Mouse (Mus musculus) heart, embryonic 14.5 days (tissue): ENCODE data around the gene Olr1. TPM values are rescaled to one million over a fixed set of nuclear protein-coding genes. Genes with fewer than 3 reads are reported as not detected.

ENCODE experiments used
- ATAC-seq: fragments of 200-750 bp; cut with Nextera tagmentation; 2 replicates; pipeline ENCODE4 v1.8.0; 2017; ENCODE audit warnings: low read depth, moderate TSS enrichment; ENCODE audit not compliant: insufficient number of reproducible peaks, insufficient read depth, low FRiP score
- H3K27ac ChIP-seq, 2 experiments: fragments of 200-500 bp in 1 of 2; fragments of 300-500 bp in 1 of 2; sonication (generic) in 1 of 2; replicated peaks in 1 of 2; 2 replicates each; pipeline ENCODE4 v1.5.1; 2012 to 2014; ENCODE audit warnings: low read depth in 2 of 2, low read length in 2 of 2, control low read depth in 1 of 2, mild to moderate bottlenecking in 1 of 2, mixed read lengths in 1 of 2; ENCODE audit not compliant: control insufficient read depth in 1 of 2, insufficient read depth in 1 of 2
- H3K27me3 ChIP-seq: fragments of 300-500 bp; sonication (generic); 2 replicates; pipeline ENCODE4 v1.6.1; 2014; ENCODE audit warnings: mild to moderate bottlenecking, low read length, control low read depth; ENCODE audit not compliant: control insufficient read depth, insufficient read depth
- H3K36me3 ChIP-seq: fragments of 300-500 bp; sonication (generic); 2 replicates; pipeline ENCODE4 v1.6.1; 2014; ENCODE audit warnings: mild to moderate bottlenecking, control low read depth, low read length, mixed read lengths; ENCODE audit not compliant: control insufficient read depth, insufficient read depth
- H3K4me1 ChIP-seq, 2 experiments: fragments of 200-500 bp in 1 of 2; fragments of 300-500 bp in 1 of 2; sonication (generic) in 1 of 2; 2 replicates each; pipeline ENCODE4 v1.6.1; 2012 to 2014; ENCODE audit warnings: low read length in 2 of 2, control low read depth in 1 of 2, mixed read lengths in 1 of 2; ENCODE audit not compliant: control insufficient read depth in 2 of 2, insufficient read depth in 2 of 2
- H3K4me2 ChIP-seq: fragments of 300-500 bp; sonication (generic); 2 replicates; pipeline ENCODE4 v1.6.1; 2014; ENCODE audit warnings: mild to moderate bottlenecking, low read length
- H3K4me3 ChIP-seq, 2 experiments: fragments of 200-500 bp in 1 of 2; fragments of 300-500 bp in 1 of 2; sonication (generic) in 1 of 2; 2 replicates each; pipeline ENCODE4 v1.5.1; 2012 to 2014; ENCODE audit warnings: low read length in 2 of 2, mild to moderate bottlenecking in 2 of 2, control low read depth in 1 of 2, low read depth in 1 of 2, moderate library complexity in 1 of 2; ENCODE audit not compliant: control insufficient read depth in 1 of 2, insufficient read depth in 1 of 2
- H3K9ac ChIP-seq: fragments of 300-500 bp; sonication (generic); 2 replicates; pipeline ENCODE4 v1.6.1; 2014; ENCODE audit warnings: mild to moderate bottlenecking, low read length
- H3K9me3 ChIP-seq: fragments of 300-500 bp; sonication (generic); 2 replicates; pipeline ENCODE4 v1.6.1; 2016; ENCODE audit warnings: low read length, control low read depth; ENCODE audit not compliant: control insufficient read depth
- WGBS: fragments of 180-500 bp; shearing (Covaris S2); extraction: QIAGEN DNeasy Blood & Tissue Kit; methylation state at CpG from one replicate; pipeline ENCODE4 v1.1.7; 2014; 5-methylcytosine and 5-hydroxymethylcytosine counted together
- polyA plus RNA-seq: library from polyadenylated mRNA; unstranded; fragments of >200 nt; fragmentation: Nextera tagmentation; extraction: Ambion mirVana; gene quantifications from 2 replicates; pipeline ENCODE4 v1.2.1, GENCODE M21; 2014

The Olr1 gene
- polyA plus RNA-seq, 1 experiment from 2014 or later: 0.22 TPM

- WGBS: 24% methylated on average over 13 of the region's 13 CpGs
- Histone ChIP-seq H3K9ac (no peak overlapping the region), H3K4me2 (no peak overlapping the region), H3K4me3 (no peak overlapping the region), H3K27ac (no peak overlapping the region), H3K9me3 (no peaks in the 10 kb centered on the region), H3K36me3 (no peaks in the 10 kb centered on the region), H3K27me3 (no peaks in the 10 kb centered on the region), H3K4me1 (no peaks in the 10 kb centered on the region; a peak in 1 of 4 replicates)
- ATAC-seq: no peak
Observed at GRCm38 (mm10) chr6:129476404-129477126, 30.4 kb downstream of the Olr1 start.

- H3K27ac ChIP-seq: no peak overlapping the region
- ATAC-seq: no peak
- no peak overlapping the region for H3K9ac ChIP-seq
- H3K4me2 ChIP-seq: no peak overlapping the region
- H3K9me3 ChIP-seq: no peaks in the 10 kb centered on the region
- no peaks in the 10 kb centered on the region for H3K36me3 ChIP-seq
- no peak overlapping the region for H3K4me3 ChIP-seq
- 72% methylated on average over 5 of the region's 5 CpGs for WGBS
- no peaks in the 10 kb centered on the region; a peak in 1 of 4 replicates for H3K4me1 ChIP-seq
- H3K27me3 ChIP-seq: no peaks in the 10 kb centered on the region
Observed at GRCm38 (mm10) chr6:129472627-129473026, 34.3 kb downstream of the Olr1 start.

GRCm38 (mm10) chr6:129471386-129471785 lies 35.6 kb downstream of the Olr1 start:
- ATAC-seq: no peak
- 84% methylated on average over 6 of the region's 6 CpGs for WGBS

GRCm38 (mm10) chr6:129451411-129452039 lies 55.4 kb downstream of the Olr1 start, which contains the start of gene Clec1a:
Gene Clec1a (minus strand): TSS chr6:129452000.
- Histone ChIP-seq H3K4me3 (peak within 1 kb of the TSS; percentile 2 to 23; a peak in 2 of 4 replicates), H3K4me2 (peak within 1 kb of the TSS; percentile 37), H3K27me3 (no peaks in the 10 kb centered on the region), H3K36me3 (no peaks in the 10 kb centered on the region), H3K9me3 (no peaks in the 10 kb centered on the region), H3K4me1 (no peaks in the 10 kb centered on the region), H3K9ac (peak within 1 kb of the TSS; percentile 14; the same call in 1 of the 2 replicates), H3K27ac (peak within 1 kb of the TSS; percentile 39 to 52; a peak in 2 of 4 replicates)
- 48% methylated on average over 13 of the region's 13 CpGs for WGBS
- ATAC-seq: no peak; the same call in 1 of the 2 replicates

More at GRCm38 (mm10) chr6:129471386-129471785, 35.6 kb downstream of the Olr1 start:
- H3K36me3 ChIP-seq: no peaks in the 10 kb centered on the region
- H3K4me3 ChIP-seq: no peak overlapping the region
- no peak overlapping the region for H3K27ac ChIP-seq
- H3K9me3 ChIP-seq: no peaks in the 10 kb centered on the region
- H3K27me3 ChIP-seq: no peaks in the 10 kb centered on the region
- no peaks in the 10 kb centered on the region; a peak in 1 of 4 replicates for H3K4me1 ChIP-seq
- H3K9ac ChIP-seq: no peak overlapping the region
- H3K4me2 ChIP-seq: no peak overlapping the region

- no peaks in the 10 kb centered on the region for H3K36me3 ChIP-seq
- H3K4me1 ChIP-seq: no peaks in the 10 kb centered on the region
- no peak overlapping the region for H3K27ac ChIP-seq
- no peak for ATAC-seq
- no peak overlapping the region for H3K4me3 ChIP-seq
- no peaks in the 10 kb centered on the region for H3K9me3 ChIP-seq
- no peak overlapping the region for H3K9ac ChIP-seq
- peak overlapping the region; percentile 37; the same call in 1 of the 2 replicates for H3K4me2 ChIP-seq
- WGBS: 60% methylated on average over 6 of the region's 6 CpGs
- no peaks in the 10 kb centered on the region for H3K27me3 ChIP-seq
Observed at GRCm38 (mm10) chr6:129449743-129450142, 57.2 kb downstream of the Olr1 start.

- Histone ChIP-seq H3K27me3 (no peaks in the 10 kb centered on the region), H3K36me3 (no peaks in the 10 kb centered on the region)
Observed at GRCm38 (mm10) chr6:129438033-129438432, 68.9 kb downstream of the Olr1 start.

GRCm38 (mm10) chr6:129436025-129436424 lies 70.9 kb downstream of the Olr1 start:
- ATAC-seq: no peak
- no peaks in the 10 kb centered on the region for H3K27me3 ChIP-seq
- no peak overlapping the region for H3K27ac ChIP-seq
- WGBS: 81% methylated on average over 3 of the region's 3 CpGs
- no peaks in the 10 kb centered on the region for H3K9me3 ChIP-seq
- no peak overlapping the region for H3K4me3 ChIP-seq
- no peaks in the 10 kb centered on the region for H3K4me1 ChIP-seq
- no peaks in the 10 kb centered on the region for H3K36me3 ChIP-seq
- H3K4me2 ChIP-seq: no peak overlapping the region
- no peak overlapping the region for H3K9ac ChIP-seq

More at GRCm38 (mm10) chr6:129438033-129438432, 68.9 kb downstream of the Olr1 start:
- Histone ChIP-seq H3K27ac (no peak overlapping the region), H3K4me2 (no peak overlapping the region), H3K4me3 (no peak overlapping the region), H3K9ac (no peak overlapping the region), H3K4me1 (no peaks in the 10 kb centered on the region), H3K9me3 (no peaks in the 10 kb centered on the region)
- 81% methylated on average over 2 of the region's 2 CpGs for WGBS
- no peak for ATAC-seq
